Mouse (Mus musculus) megakaryocyte progenitor cell, adult 5-6 weeks (primary cell): ENCODE measurements at regions not wholly inside any gene's neighbourhood (a gene's known extent, or its start where the extent isn't known, plus 50 kb on each side); places are given as distances from the start of the nearest gene placed in this dataset.

Experiments
- ATAC-seq: replicated peaks from 2 replicates; pipeline ENCODE4 v1.8.0; 2016; ENCODE audit warnings: mild to moderate bottlenecking, moderate TSS enrichment, inconsistent platforms; ENCODE audit not compliant: poor library complexity

DNA sequence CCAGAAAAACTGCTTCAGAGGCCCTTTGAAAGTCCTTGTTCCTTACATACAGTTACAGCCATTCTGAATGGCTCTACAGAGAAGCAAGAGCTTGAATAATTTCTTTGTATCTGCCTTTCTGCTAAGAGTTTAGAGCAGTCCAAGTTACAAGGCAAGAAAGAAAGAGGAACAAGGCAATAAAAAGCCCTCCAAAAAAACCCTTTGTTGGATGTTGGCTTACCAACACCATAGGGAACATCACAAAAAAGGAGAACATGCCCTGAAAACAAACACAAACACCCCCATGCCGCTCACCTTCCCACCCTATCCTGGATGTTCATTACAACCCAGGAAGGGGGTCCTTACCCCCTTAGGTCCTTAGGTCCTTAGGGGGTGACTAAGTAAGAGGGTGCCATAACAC is 359.2 kb upstream of the Gcfc2 start:
- peak; percentile 63 for ATAC-seq

DNA sequence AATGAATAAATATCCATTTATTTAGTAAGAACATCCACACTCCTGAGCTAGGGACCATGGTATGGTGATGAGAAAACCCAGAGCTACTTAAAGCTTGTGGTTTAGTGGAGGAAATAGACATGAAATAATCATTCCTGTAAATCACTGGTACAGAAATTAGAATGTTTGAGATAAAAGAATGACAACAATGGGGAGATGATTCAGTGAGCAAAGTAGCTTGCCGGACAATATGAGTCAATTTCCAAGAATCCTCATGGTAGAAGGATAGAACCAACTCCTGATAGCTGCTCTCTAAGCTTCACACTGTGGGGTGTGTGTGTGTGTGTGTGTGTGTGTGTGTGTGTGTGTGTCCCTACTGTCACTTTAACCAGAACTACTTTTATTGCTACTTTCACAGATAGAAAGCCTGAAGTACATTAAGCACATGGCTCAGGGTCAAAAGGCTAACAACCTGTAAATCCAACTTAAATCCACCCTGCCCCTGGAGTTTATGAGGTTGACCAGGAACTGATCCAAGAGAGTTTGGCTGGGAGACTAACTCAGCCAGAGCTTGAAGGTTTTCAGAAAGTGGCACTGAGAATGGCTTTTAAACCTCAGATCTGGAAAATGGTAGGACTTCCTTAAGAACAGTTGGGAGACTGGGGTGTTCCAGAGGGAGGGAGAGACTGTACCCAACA is 336.9 kb upstream of the Gcfc2 start:
- ATAC-seq = no peak

GRCm38 (mm10) chr6:81589727-81590126 is 333.7 kb upstream of the Gcfc2 start:
- ATAC-seq = no peak

GRCm38 (mm10) chr6:81595926-81596325 is 327.5 kb upstream of the Gcfc2 start:
- ATAC-seq = no peak

GRCm38 (mm10) chr6:81608637-81609036 is 314.8 kb upstream of the Gcfc2 start:
- ATAC-seq = no peak

DNA sequence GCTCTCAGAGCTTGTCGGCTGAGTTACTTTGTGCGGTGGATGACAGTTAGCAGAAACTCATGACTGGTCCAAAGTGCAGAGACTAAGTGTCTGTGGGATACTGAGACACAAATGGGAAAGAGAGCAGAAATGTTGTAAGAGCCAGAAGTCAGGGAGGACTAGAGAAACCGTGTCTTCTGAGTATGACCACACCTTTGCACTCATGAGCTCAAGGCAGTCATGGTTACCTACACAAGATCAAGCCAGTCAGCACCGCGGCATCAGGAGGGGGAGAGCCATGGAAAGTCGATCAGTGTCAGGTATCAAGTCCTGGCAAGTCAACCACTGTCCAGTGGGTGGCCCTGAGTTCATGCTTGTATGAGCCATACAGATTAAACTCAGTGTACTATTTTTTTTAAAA is 311.5 kb upstream of the Gcfc2 start:
- ATAC-seq = no peak

DNA sequence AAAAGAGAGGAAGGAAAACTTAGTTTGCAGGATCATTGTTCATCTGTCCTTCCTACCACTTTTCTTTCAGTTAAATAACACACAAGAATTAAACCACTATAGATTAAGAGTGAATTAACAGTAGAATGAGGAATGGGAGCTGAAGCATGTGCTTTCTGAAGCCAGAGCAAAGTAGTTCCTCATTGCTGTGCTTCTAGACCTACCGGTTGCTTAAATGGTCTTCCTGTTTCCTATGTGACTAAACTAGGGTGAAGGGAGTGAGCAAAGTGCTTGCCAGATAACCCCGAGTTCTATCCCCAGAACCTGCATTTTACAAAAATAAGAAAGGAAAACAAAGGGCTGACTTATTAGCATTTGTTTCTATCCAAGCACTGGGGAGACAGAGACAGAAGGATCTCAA is 305.5 kb upstream of the Gcfc2 start:
- peak; percentile 99 for ATAC-seq

GRCm38 (mm10) chr6:81621028-81621427 is 302.4 kb upstream of the Gcfc2 start:
- no peak for ATAC-seq

- no peak for ATAC-seq
These were observed 300.8 kb upstream of the Gcfc2 start for GRCm38 (mm10) chr6:81622714-81623113.

DNA sequence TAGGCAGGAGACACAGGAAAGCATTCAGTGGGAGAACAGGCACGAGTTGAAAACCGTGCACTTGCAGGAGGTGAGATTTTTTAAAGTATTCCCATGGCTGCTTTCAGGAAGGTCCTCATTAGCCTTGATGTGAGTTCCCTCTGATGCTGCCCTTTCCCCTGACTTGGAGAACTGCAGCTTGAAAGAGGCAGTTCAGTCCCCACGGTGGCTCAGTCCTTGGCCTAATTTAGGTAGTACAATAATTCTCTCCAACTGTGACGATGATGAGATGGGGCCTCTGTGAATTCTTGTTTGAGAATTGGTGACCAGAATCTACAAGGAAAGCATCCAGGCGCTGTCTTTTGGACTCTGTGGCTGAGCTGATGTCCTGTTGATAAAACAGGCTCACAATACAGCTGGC is 298.5 kb upstream of the Gcfc2 start:
- ATAC-seq = no peak

GRCm38 (mm10) chr6:81633586-81633985 is 289.9 kb upstream of the Gcfc2 start:
- ATAC-seq = no peak

DNA sequence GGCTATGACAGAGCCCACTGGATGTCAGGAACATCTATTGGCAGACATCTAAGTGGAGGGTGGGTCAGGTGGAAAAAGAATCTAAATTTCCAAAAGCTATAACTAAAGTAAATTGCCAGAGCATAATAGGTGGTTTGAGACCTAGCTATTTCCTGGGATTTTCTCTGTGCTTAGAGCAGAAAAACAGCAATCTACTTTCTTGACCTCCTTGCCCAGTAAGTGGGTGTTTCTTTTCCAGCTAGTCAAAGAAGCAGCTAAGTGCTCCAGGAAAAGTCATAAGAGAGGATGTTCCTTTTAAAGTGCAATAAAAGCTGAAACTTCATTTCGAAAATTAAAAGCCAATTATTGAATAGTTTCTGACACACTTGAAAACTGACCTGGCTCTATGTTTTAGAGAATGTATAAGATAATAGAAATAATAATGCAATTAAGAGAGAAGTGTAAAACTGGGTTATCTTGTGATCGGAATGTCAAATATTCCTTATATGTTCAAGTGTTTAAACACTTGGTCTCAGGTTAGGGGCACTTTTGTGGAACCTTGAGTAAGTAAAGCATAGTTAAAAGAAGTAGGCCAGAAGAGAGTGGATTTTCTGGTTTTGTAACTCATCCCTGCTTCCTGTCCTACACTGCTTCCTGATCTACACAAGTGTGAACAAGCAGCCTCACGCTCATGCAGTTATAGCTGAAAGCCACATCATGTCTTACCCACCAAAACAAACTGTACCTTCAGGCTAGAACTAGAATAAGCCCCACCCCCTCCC is 275.7 kb upstream of the Gcfc2 start:
- ATAC-seq = no peak

DNA sequence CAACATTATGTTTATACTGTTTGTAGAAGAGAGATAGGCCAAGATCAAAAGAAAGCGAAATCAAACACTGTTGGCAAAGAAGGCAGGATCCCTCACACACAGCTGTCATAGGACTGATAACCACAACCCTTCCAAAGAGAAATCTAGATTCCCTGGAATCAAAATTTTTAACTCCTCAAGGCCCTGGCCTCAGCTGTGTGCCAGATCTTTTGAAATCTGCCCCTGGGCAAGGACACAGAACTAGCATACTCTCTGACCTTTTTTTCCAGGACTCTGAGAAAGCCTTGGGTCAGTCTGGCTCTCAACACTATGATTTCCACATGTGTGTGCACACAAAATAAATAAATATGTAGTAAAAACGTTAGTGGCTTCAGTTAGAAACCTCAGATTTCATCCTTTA is 271.6 kb upstream of the Gcfc2 start:
- no peak for ATAC-seq

DNA sequence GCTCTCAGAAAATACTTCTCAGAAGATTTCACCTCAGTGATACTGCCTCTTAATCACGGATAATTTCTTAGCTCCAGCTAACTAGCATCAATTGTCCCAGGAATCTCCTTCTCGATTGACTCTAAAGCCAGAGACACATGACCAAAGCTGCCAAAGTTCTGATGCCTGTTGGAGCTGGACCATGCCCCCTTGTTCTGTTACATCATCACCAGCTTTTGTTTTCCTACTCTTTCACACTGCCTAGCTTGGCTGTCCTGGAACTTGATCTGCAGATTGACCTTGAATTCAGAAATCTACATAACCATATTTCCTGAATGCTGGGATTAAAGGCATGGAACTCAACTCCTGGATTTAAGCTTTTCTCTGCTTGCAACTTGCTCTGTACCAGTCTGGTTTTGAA is 268.3 kb upstream of the Gcfc2 start:
- no peak for ATAC-seq

DNA sequence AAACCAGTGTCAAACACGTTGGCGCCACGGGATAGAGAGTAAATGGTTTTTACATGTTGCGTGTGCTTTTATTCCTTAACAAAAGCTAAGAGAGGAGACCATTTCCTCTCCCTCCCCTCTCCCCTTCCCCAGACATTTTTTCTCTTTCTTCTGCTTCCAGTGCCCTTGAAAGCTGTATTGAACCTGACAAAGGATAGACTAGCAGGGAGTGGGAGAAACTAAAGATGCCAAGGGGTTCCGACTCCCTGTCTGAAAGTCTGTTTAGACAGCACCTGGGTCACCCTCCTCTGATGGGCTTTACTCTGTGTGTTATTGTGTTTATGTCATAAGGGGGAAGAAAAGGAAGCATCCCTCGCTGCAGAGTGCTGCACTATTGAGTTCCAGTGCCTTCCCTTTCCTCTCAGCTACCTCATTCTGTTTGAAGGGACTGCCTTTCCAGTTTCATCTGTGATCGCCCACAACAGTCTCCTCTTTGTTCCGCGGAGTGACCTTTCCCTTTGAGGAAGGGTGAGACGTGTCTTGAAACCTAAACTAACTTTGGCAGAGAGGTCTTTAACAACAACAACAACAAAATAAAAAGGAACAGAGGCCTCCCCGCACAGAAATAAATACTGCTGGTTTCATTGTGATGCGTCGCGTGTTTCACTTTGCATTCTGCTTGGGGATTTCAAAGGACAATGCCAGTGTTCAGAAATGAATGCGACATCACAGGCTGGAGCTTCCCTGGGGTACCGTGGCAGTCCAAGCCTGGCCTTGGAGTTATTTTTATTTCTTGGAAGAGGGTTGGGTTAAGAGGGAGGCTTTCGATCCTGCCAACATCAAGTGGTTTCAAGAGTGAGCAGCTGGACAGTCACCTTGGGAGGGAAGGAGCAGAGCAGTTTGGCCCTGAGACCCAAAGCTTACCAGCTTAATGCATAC is 262.7 kb upstream of the Gcfc2 start:
- ATAC-seq = no peak

DNA sequence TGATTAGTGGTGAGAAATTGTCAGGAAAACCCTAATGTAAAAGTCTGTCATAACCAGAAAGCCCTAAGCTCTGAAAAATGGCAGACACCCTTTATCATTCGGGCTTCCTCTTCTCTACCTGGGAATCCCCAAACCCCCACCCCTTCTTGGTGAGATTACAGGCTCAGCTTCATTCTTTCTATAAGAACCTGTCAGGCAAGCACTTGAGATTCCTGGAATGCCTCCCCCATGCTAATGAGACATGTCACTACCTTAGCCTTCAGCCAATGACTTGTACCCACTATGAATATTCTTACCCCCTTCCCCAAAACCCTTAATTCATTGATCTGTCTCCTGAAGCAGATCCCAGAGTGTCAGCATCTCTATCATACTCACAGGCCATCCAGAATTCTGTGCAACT is 254.5 kb upstream of the Gcfc2 start:
- ATAC-seq = no peak

DNA sequence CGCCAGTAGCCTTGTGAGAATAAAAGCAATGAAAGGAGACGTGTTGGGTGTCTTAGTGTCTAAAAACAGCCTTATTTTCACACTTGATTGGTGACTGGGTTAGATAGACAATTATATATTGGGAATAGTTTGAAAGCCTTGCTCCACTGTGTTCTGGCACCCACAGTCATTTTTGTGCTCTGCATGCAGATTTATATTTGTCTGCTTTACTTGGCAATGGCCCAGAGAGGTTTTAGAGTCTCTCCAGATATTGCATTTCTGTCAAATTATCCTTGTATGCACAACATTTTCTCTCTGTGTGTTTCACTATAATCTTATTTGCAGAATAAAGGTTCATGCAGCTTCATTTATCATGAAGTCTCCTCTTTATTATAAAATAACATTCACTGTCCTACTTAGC is 250.2 kb upstream of the Gcfc2 start:
- ATAC-seq = no peak

GRCm38 (mm10) chr6:81697284-81697683 is 226.2 kb upstream of the Gcfc2 start:
- ATAC-seq = no peak

DNA sequence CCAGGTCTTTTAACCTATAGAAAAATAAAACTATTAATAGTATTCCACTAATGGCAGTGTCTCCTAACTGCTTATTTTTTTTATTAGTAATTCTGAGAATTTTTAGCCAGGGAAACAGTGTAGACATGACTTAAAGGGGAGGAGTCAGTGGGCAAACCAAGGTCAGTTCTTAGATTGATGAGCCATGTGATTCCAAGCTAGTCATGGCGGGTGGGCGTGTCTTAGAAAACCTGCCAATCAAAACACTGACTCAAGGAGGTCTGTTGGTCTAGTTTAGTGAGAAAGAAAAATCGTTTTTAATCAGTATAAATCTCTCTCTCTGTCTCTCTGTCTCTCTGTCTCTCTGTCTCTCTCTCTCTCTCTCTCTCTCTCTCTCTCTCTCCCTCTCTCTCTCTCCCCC is 225.3 kb upstream of the Gcfc2 start:
- ATAC-seq = no peak

GRCm38 (mm10) chr6:81714867-81715266 is 208.6 kb upstream of the Gcfc2 start:
- ATAC-seq = no peak

GRCm38 (mm10) chr6:81716371-81716770 is 207.1 kb upstream of the Gcfc2 start:
- no peak for ATAC-seq
